Mouse (Mus musculus): Measurements from ENCODE around the gene Osbpl10. TPM values are rescaled to one million over a fixed set of nuclear protein-coding genes. Genes with fewer than 3 reads are reported as not detected.
"Not testable (repeated sequence)": the region's sequence is repeated elsewhere in the genome, so short reads cannot be mapped to it uniquely, and the experiment has no call there.

The Osbpl10 gene
- total and polyA plus RNA-seq, 2 experiments from 2014 or later, result 0.36 to 2.9 TPM

DNA sequence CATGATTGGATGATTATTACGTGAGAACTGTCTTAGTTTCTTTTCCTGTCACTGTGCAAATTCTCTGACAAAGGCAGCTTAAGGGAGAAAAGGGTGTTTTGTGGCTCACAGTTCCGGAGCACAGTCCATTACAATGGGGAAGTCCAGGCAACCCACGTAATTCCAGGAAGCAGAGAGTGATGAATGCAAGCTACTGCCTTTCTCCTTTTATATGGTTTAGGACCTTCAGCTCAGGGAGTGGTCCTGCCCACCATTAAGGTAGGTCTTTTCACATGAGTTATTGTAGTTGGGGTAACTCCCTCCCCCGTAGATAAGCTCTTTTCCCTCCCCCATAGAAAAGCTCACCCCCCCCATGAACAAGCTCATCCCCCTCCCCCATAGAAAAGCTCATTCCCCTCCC, 52.2 kb downstream of the Osbpl10 start:
- no peak overlapping the region for H3K9ac ChIP-seq (replicated peaks; ENCODE audit: low read depth, low read length)
- WGBS, result 71% methylated on average over 4 of the region's 4 CpGs
- ATAC-seq (ENCODE audit: insufficient read depth, low read depth) (no peak), DNase-seq (ENCODE audit: low spot score) (no peak)
- no peak overlapping the region for H3K4me2 ChIP-seq (ENCODE audit: low read depth, low read length)
- no peak for TF ChIP-seq EP300 (IDR thresholded peaks at IDR 0.05; ENCODE audit: low read depth)
- TF ChIP-seq CTCF (IDR thresholded peaks at IDR 0.05; ENCODE audit: low read depth), result no peak
- no peak overlapping the region for H3K27ac ChIP-seq (ENCODE audit: low read depth)
- no peaks in the 10 kb centered on the region for H3K9me3 ChIP-seq (replicated peaks; ENCODE audit: control insufficient read depth, low read length)
- no peaks in the 10 kb centered on the region for H3K27me3 ChIP-seq (ENCODE audit: control insufficient read depth, insufficient read depth, low read length)
- H3K4me3 ChIP-seq (ENCODE audit: low read depth, low read length), result no peak overlapping the region
- no peaks in the 10 kb centered on the region for H3K4me1 ChIP-seq (ENCODE audit: control insufficient read depth, insufficient read depth)
- H3K36me3 ChIP-seq (replicated peaks; ENCODE audit: control insufficient read depth, insufficient read depth, low read length), result no peaks in the 10 kb centered on the region

DNA sequence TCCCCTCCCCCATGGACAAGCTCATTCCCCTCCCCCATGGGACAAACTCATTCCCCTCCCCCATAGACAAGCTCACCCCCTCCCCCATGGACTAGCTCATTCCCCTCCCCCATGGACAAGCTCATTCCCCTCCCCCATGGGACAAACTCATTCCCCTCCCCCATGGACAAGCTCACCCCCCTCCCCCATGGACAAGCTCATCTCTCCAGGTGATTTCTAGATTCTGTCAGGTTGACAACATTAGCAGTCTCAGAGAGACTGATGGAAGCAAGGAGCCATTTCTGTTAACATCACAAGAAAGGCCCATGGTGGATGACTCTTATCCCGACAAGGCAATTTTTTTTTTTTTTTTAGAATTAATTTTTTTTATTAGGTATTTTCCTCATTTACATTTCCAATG, 52.7 kb downstream of the Osbpl10 start:
- not testable (repeated sequence) for H3K4me2 ChIP-seq (ENCODE audit: low read depth, low read length); H3K4me1 ChIP-seq (ENCODE audit: control insufficient read depth, insufficient read depth); H3K9me3 ChIP-seq (replicated peaks; ENCODE audit: control insufficient read depth, low read length); DNase-seq (ENCODE audit: low spot score); H3K36me3 ChIP-seq (replicated peaks; ENCODE audit: control insufficient read depth, insufficient read depth, low read length); H3K27me3 ChIP-seq (ENCODE audit: control insufficient read depth, insufficient read depth, low read length); ATAC-seq (ENCODE audit: insufficient read depth, low read depth); H3K27ac ChIP-seq (ENCODE audit: low read depth); H3K4me3 ChIP-seq (ENCODE audit: low read depth, low read length); H3K9ac ChIP-seq (replicated peaks; ENCODE audit: low read depth, low read length)
- 100% methylated on average over 1 of the region's 1 CpGs for whole genome bisulfite sequencing

DNA sequence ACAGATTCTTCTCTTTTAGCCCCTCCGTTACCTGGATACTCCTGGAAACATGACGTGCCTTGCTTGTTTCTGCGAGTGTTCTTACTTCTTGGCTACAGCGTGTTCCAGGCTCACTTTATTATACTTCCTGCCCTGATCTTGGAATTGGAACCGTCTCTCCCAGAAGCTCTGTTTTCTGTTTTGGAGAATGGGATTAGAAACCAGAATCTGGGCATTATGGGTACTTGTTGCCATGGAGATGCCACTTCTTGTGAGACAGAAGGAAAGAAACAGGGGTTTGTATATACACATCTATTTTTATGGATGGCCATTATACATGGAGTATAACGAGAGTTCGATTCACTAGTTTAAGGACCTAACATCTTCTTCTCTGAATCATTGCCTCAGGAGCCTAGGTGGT, 54.4 kb downstream of the Osbpl10 start:
- Histone ChIP-seq H3K36me3 (replicated peaks; ENCODE audit: control insufficient read depth, insufficient read depth, low read length) (no peaks in the 10 kb centered on the region), H3K27me3 (ENCODE audit: control insufficient read depth, insufficient read depth, low read length) (no peaks in the 10 kb centered on the region), H3K9me3 (replicated peaks; ENCODE audit: control insufficient read depth, low read length) (no peaks in the 10 kb centered on the region), H3K9ac (replicated peaks; ENCODE audit: low read depth, low read length) (no peak overlapping the region), H3K4me3 (ENCODE audit: low read depth, low read length) (no peak overlapping the region), H3K4me1 (ENCODE audit: control insufficient read depth, insufficient read depth) (no peaks in the 10 kb centered on the region), H3K4me2 (ENCODE audit: low read depth, low read length) (no peak overlapping the region), H3K27ac (ENCODE audit: low read depth) (no peak overlapping the region)
- ATAC-seq (ENCODE audit: insufficient read depth, low read depth), result no peak
- DNase-seq (ENCODE audit: low spot score), result no peak
- 90% methylated on average over 7 of the region's 7 CpGs for WGBS
- TF ChIP-seq EP300 (IDR thresholded peaks at IDR 0.05; ENCODE audit: low read depth) (no peak), CTCF (IDR thresholded peaks at IDR 0.05; ENCODE audit: low read depth) (no peak)

DNA sequence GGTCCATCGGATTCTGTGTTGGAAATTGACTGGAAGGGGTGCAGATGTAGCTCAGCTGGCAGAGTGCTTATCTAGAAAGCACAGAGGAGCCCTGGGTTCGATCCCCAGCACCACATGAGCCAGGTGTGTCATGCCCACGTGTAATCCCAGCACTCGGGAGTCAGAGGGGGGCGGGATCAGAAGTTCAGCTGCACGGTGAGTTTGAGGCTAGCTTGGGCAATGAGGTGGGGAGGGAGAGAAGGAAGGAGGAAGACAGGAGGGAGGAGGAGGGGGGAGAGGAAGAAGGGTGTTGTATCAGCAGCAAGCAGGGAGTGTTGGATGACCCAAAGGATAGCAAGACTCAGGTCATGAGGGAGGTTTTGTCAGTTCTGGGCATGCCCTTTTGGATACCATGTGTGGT, 55.9 kb downstream of the Osbpl10 start:
- no peak for ATAC-seq (ENCODE audit: insufficient read depth, low read depth)
- H3K27ac ChIP-seq (ENCODE audit: low read depth), result no peak overlapping the region
- H3K4me1 ChIP-seq (ENCODE audit: control insufficient read depth, insufficient read depth), result no peaks in the 10 kb centered on the region
- no peaks in the 10 kb centered on the region for H3K9me3 ChIP-seq (replicated peaks; ENCODE audit: control insufficient read depth, low read length)
- no peak overlapping the region for H3K9ac ChIP-seq (replicated peaks; ENCODE audit: low read depth, low read length)
- H3K4me3 ChIP-seq (ENCODE audit: low read depth, low read length), result no peak overlapping the region
- H3K27me3 ChIP-seq (ENCODE audit: control insufficient read depth, insufficient read depth, low read length), result no peaks in the 10 kb centered on the region
- no peak for DNase-seq (ENCODE audit: low spot score)
- H3K36me3 ChIP-seq (replicated peaks; ENCODE audit: control insufficient read depth, insufficient read depth, low read length), result no peaks in the 10 kb centered on the region
- 67% methylated on average over 6 of the region's 6 CpGs for WGBS
- no peak for TF ChIP-seq EP300 (IDR thresholded peaks at IDR 0.05; ENCODE audit: low read depth)
- no peak for TF ChIP-seq CTCF (IDR thresholded peaks at IDR 0.05; ENCODE audit: low read depth)
- H3K4me2 ChIP-seq (ENCODE audit: low read depth, low read length), result no peak overlapping the region

DNA sequence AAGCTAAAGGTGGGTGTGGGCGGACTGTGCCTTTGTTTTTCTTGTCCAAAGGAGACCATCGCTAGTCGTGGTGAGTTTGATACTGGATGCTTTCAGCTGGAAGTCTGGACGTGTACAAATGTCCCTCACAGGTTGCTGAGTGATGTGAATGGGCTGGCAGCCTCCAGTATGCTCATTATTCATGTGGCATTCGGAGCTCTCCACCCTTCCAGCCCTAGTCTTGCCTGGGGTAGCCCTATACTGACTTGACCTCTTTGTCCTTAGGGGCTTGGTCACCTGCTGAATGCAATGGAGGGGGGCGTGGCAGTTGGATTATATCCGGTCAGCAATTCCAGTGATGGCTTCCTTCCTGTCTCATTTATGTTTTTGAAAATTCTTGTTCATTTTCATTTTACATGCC, 56.4 kb downstream of the Osbpl10 start:
- ATAC-seq (ENCODE audit: insufficient read depth, low read depth) (no peak), DNase-seq (ENCODE audit: low spot score) (no peak)
- Histone ChIP-seq H3K27ac (ENCODE audit: low read depth) (no peak overlapping the region), H3K27me3 (ENCODE audit: control insufficient read depth, insufficient read depth, low read length) (no peaks in the 10 kb centered on the region), H3K36me3 (replicated peaks; ENCODE audit: control insufficient read depth, insufficient read depth, low read length) (no peaks in the 10 kb centered on the region), H3K4me1 (ENCODE audit: control insufficient read depth, insufficient read depth) (no peaks in the 10 kb centered on the region), H3K9ac (replicated peaks; ENCODE audit: low read depth, low read length) (no peak overlapping the region), H3K4me3 (ENCODE audit: low read depth, low read length) (no peak overlapping the region), H3K4me2 (ENCODE audit: low read depth, low read length) (no peak overlapping the region), H3K9me3 (replicated peaks; ENCODE audit: control insufficient read depth, low read length) (no peaks in the 10 kb centered on the region)
- TF ChIP-seq CTCF (IDR thresholded peaks at IDR 0.05; ENCODE audit: low read depth) (no peak), EP300 (IDR thresholded peaks at IDR 0.05; ENCODE audit: low read depth) (no peak)
- WGBS, result 67% methylated on average over 7 of the region's 7 CpGs

DNA sequence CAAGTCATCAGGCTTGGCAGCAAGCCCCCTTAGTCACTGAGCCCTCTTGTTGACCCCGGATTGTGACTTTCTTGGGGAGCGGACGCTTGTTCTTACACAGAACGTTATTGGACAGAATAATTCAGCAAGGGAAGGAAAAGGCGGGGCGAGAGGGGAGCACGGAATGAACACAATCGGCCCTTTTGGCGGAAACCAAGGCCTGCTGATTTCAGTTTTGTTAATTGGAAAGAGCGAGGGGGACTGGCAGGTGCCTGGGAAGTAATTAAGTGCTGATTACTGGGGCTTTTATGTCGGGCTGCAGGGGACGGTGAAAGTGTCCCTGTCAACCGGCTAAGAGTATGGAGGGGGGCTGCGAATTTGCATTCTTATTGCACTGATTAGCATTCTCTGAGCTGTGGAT, 59.8 kb downstream of the Osbpl10 start:
- no peak overlapping the region for H3K4me3 ChIP-seq (ENCODE audit: low read depth, low read length)
- H3K36me3 ChIP-seq (replicated peaks; ENCODE audit: control insufficient read depth, insufficient read depth, low read length), result no peaks in the 10 kb centered on the region
- no peak for DNase-seq (ENCODE audit: low spot score)
- H3K27me3 ChIP-seq (ENCODE audit: control insufficient read depth, insufficient read depth, low read length), result no peaks in the 10 kb centered on the region
- H3K27ac ChIP-seq (ENCODE audit: low read depth), result no peak overlapping the region
- ATAC-seq (ENCODE audit: insufficient read depth, low read depth), result no peak
- no peak overlapping the region for H3K4me2 ChIP-seq (ENCODE audit: low read depth, low read length)
- TF ChIP-seq CTCF (IDR thresholded peaks at IDR 0.05; ENCODE audit: low read depth) (no peak), EP300 (IDR thresholded peaks at IDR 0.05; ENCODE audit: low read depth) (no peak)
- no peaks in the 10 kb centered on the region for H3K9me3 ChIP-seq (replicated peaks; ENCODE audit: control insufficient read depth, low read length)
- no peak overlapping the region for H3K9ac ChIP-seq (replicated peaks; ENCODE audit: low read depth, low read length)
- no peaks in the 10 kb centered on the region for H3K4me1 ChIP-seq (ENCODE audit: control insufficient read depth, insufficient read depth)
- 53% methylated on average over 14 of the region's 14 CpGs for WGBS

All from heart, postnatal 0 days (tissue).